Mouse (Mus musculus) brain, embryonic 18.5 days (tissue): ENCODE results near the gene Med11.
A peak's percentile ranks its signal among the peaks of the same experiment; 100 is the strongest.
"Not testable (repeated sequence)": the region's sequence is repeated elsewhere in the genome, so short reads cannot be mapped to it uniquely, and the experiment has no call there.

Experiments
- DNase-seq: peaks from one replicate; pipeline ENCODE4 v3.0.0-alpha.2; 2012; ENCODE audit warnings: low read depth, low spot score

Gene Med11

GRCm38 (mm10) chr11:70451797-70452498 lies at the start of gene Med11:
Med11 (plus strand) TSS chr11:70451919.
- DNase-seq, result peak; percentile 85

- no peak for DNase-seq
Observed at GRCm38 (mm10) chr11:70403598-70403997, 48.1 kb upstream of the Med11 start.

GRCm38 (mm10) chr11:70409594-70410296 lies 42.0 kb upstream of the Med11 start, which contains the start of gene Pelp1:
Pelp1 (minus strand) TSS chr11:70410031.
- peak; percentile 89 for DNase-seq

- no peak for DNase-seq
Observed at GRCm38 (mm10) chr11:70410297-70410643, 41.4 kb upstream of the Med11 start.

- DNase-seq, result no peak
Observed at GRCm38 (mm10) chr11:70412591-70412990, 39.1 kb upstream of the Med11 start.

GRCm38 (mm10) chr11:70413961-70414360 lies 37.8 kb upstream of the Med11 start:
- no peak for DNase-seq

- DNase-seq, result no peak
Observed at GRCm38 (mm10) chr11:70418199-70418598, 33.5 kb upstream of the Med11 start.

GRCm38 (mm10) chr11:70419486-70419885 lies 32.2 kb upstream of the Med11 start:
- no peak for DNase-seq

- DNase-seq, result not testable (repeated sequence)
Observed at GRCm38 (mm10) chr11:70426598-70426997, 25.1 kb upstream of the Med11 start.

GRCm38 (mm10) chr11:70431574-70431973 lies 20.1 kb upstream of the Med11 start:
- no peak for DNase-seq

GRCm38 (mm10) chr11:70432048-70432894 lies 19.4 kb upstream of the Med11 start, which contains the start of gene Arrb2:
Arrb2 (plus strand) TSS chr11:70432635.
- DNase-seq, result peak; percentile 98

- no peak for DNase-seq
Observed at GRCm38 (mm10) chr11:70432895-70433568, 18.7 kb upstream of the Med11 start.

GRCm38 (mm10) chr11:70433569-70433943 lies 18.2 kb upstream of the Med11 start:
- no peak for DNase-seq

GRCm38 (mm10) chr11:70433951-70434350 lies 17.8 kb upstream of the Med11 start:
- no peak for DNase-seq

- no peak for DNase-seq
Observed at GRCm38 (mm10) chr11:70435476-70435875, 16.2 kb upstream of the Med11 start.

- no peak for DNase-seq
Observed at GRCm38 (mm10) chr11:70437426-70437825, 14.3 kb upstream of the Med11 start.

GRCm38 (mm10) chr11:70438728-70439374 lies 12.9 kb upstream of the Med11 start:
- no peak for DNase-seq

GRCm38 (mm10) chr11:70440637-70441036 lies 11.1 kb upstream of the Med11 start:
- DNase-seq, result no peak

- no peak for DNase-seq
Observed at GRCm38 (mm10) chr11:70441882-70442281, 9.8 kb upstream of the Med11 start.

- DNase-seq, result no peak
Observed at GRCm38 (mm10) chr11:70443964-70444363, 7.8 kb upstream of the Med11 start.

- DNase-seq, result no peak
Observed at GRCm38 (mm10) chr11:70444667-70445066, 7.1 kb upstream of the Med11 start.
